Mouse (Mus musculus) erythroblast, embryonic 14.5 days (primary cell): ENCODE measurements around the gene Cybb. TPM values are rescaled to one million over a fixed set of nuclear protein-coding genes. Genes with fewer than 3 reads are reported as not detected.
"Not testable (repeated sequence)": the region's sequence is repeated elsewhere in the genome, so short reads cannot be mapped to it uniquely, and the experiment has no call there.

Experiments
- H3K27me3 ChIP-seq: 2 replicates; pipeline ENCODE4 v1.6.1; 2012; ENCODE audit warnings: inconsistent platforms; ENCODE audit not compliant: control insufficient read depth
- H3K36me3 ChIP-seq: 2 replicates; pipeline ENCODE4 v1.6.1; 2012; ENCODE audit warnings: mild to moderate bottlenecking, inconsistent platforms; ENCODE audit not compliant: control insufficient read depth
- H3K4me1 ChIP-seq: 2 replicates; pipeline ENCODE4 v1.6.1; 2012; ENCODE audit warnings: inconsistent platforms; ENCODE audit not compliant: control insufficient read depth
- H3K4me3 ChIP-seq: replicated peaks from 2 replicates; pipeline ENCODE3; 2012; ENCODE audit warnings: moderate library complexity, mild to moderate bottlenecking, inconsistent platforms
- H3K9me3 ChIP-seq: 2 replicates; pipeline ENCODE4 v1.6.1; 2012; ENCODE audit warnings: low read length, inconsistent platforms, mixed read lengths; ENCODE audit not compliant: control insufficient read depth
- GATA1 ChIP-seq: IDR thresholded peaks from 2 replicates; pipeline ENCODE4 v1.6.1; 2012; ENCODE audit warnings: low read length, inconsistent platforms, mixed read lengths
- TAL1 ChIP-seq: IDR thresholded peaks from 3 replicates; pipeline ENCODE4 v1.6.1; 2012; ENCODE audit warnings: low read length, inconsistent platforms, mixed read lengths
- polyA plus RNA-seq: library from polyadenylated mRNA; stranded (reverse); fragments of >175 nt; gene quantifications from 2 replicates; pipeline ENCODE4 v1.2.3, GENCODE M21; 2012

The Cybb gene
- polyA plus RNA-seq, result not detected in 2 replicates

DNA sequence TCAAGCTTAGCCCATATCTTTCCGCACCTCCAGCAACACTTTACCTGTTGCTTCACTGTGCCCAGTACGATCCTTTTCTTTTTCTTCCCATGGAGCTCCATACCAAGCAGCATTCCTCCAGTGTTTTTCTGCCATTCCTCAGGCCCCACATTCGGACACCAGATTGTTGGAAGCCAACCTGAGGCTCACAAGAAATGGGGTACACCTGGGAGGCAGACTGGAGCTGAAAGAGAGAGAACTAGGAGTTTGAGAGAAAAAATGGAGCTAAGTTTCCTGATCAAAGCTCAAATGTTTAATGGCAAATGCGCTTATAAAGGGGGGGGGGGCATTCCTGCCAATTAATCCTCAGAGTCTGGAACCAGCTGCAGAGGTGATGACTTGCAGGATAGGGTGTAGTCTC lies at the start of gene Cybb:
Cybb (minus strand) TSS at position 101 of the 400 bp plus-strand sequence.
- TF ChIP-seq TAL1 (no peak), GATA1 (no peak)
- Histone ChIP-seq H3K36me3 (no peaks in the 10 kb centered on the region), H3K9me3 (no peaks in the 10 kb centered on the region), H3K4me3 (no peak within 1 kb of the TSS), H3K4me1 (no peaks in the 10 kb centered on the region), H3K27me3 (no peaks in the 10 kb centered on the region)

DNA sequence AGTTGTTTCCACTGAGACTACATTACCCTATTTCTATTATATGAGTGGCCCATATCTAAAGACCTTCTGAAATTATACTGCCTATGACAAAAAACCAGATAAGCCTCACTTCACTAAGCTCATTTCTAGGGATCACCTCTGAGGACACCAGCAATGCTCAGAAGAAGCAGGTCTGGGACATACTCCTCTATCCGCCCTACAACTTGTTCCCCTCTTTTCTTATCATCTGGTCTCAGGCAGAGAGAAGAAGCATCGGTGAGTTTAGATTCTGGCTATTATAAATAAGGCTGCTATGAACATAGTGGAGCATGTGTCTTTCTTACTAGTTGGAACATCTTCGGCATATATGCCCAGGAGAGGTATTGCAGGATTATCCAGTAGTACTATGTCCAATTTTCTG lies 49.3 kb upstream of the Cybb start:
- H3K27me3 ChIP-seq, result no peaks in the 10 kb centered on the region
- no peaks in the 10 kb centered on the region for H3K4me1 ChIP-seq
- H3K36me3 ChIP-seq, result no peaks in the 10 kb centered on the region
- H3K4me3 ChIP-seq, result no peak overlapping the region
- H3K9me3 ChIP-seq, result no peaks in the 10 kb centered on the region
- TF ChIP-seq GATA1, result no peak
- TF ChIP-seq TAL1, result no peak

GRCm38 (mm10) chrX:9519969-9520368 lies 32.4 kb upstream of the Cybb start:
- not testable (repeated sequence) for H3K4me3 ChIP-seq, H3K27me3 ChIP-seq, H3K36me3 ChIP-seq, H3K9me3 ChIP-seq, H3K4me1 ChIP-seq

- H3K27me3 ChIP-seq, H3K36me3 ChIP-seq, H3K9me3 ChIP-seq, H3K4me3 ChIP-seq, H3K4me1 ChIP-seq: not testable (repeated sequence)
Observed at GRCm38 (mm10) chrX:9517531-9517930, 30.0 kb upstream of the Cybb start.

- H3K4me3 ChIP-seq, H3K36me3 ChIP-seq, H3K9me3 ChIP-seq, H3K4me1 ChIP-seq, H3K27me3 ChIP-seq: not testable (repeated sequence)
Observed at GRCm38 (mm10) chrX:9475036-9475435, 12.5 kb downstream of the Cybb start.

- no peak for TF ChIP-seq GATA1
- TF ChIP-seq TAL1, result no peak
- H3K27me3 ChIP-seq, result no peaks in the 10 kb centered on the region
- H3K36me3 ChIP-seq, result no peaks in the 10 kb centered on the region
- H3K9me3 ChIP-seq, result no peaks in the 10 kb centered on the region
- H3K4me1 ChIP-seq, result no peaks in the 10 kb centered on the region
- H3K4me3 ChIP-seq, result no peak overlapping the region
Observed at GRCm38 (mm10) chrX:9474440-9474839, 13.1 kb downstream of the Cybb start.

DNA sequence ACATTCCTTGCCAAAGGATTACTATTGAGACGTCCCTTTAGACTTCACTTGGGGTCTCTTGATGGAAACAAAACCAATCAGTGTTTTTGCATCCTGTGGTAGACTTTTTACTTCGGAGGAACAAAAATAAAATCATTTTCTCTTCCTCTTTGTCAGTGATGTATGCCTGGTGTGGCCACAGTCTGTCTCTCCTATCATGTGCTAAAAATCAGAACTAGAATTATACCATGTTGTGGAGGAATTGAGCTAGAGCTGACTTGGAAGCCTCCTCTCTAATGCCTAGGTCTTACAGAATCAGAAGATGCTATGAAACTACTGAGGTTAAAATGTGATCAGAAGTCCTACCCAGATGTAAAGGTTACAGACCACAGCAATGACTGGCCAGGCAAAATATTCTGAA lies 13.8 kb downstream of the Cybb start:
- H3K4me3 ChIP-seq, result no peak overlapping the region
- no peaks in the 10 kb centered on the region for H3K36me3 ChIP-seq
- no peaks in the 10 kb centered on the region for H3K9me3 ChIP-seq
- no peaks in the 10 kb centered on the region for H3K4me1 ChIP-seq
- TF ChIP-seq TAL1, result no peak
- TF ChIP-seq GATA1, result no peak
- no peaks in the 10 kb centered on the region for H3K27me3 ChIP-seq

- H3K4me3 ChIP-seq, result no peak overlapping the region
- TF ChIP-seq TAL1, result no peak
- no peak for TF ChIP-seq GATA1
- no peaks in the 10 kb centered on the region for H3K36me3 ChIP-seq
- H3K4me1 ChIP-seq, result no peaks in the 10 kb centered on the region
- H3K9me3 ChIP-seq, result no peaks in the 10 kb centered on the region
- H3K27me3 ChIP-seq, result no peaks in the 10 kb centered on the region
Observed at GRCm38 (mm10) chrX:9470811-9471388, 16.7 kb downstream of the Cybb start.

DNA sequence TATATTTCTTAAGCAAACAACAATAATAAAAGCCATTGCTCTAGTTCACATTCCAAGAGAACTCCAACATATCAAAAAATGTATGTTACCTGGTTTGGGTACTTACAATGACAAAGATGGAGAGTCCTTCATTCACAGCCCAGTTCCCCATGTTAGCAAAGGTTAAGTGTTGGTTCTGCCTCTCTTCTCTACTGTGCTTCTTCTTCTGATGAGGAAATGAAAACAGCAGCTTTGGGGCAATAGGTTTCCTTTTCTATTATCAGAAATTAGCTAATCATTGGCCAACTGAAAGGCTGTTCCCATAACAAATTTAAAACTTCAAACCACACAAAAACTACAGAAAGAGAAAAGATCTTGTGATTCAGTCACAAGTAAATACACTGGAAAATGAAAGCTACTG lies 18.5 kb downstream of the Cybb start:
- TF ChIP-seq GATA1 (no peak), TAL1 (no peak)
- H3K4me3 ChIP-seq, result no peak overlapping the region
- no peaks in the 10 kb centered on the region for H3K4me1 ChIP-seq
- H3K27me3 ChIP-seq, result no peaks in the 10 kb centered on the region
- H3K36me3 ChIP-seq, result no peaks in the 10 kb centered on the region
- H3K9me3 ChIP-seq, result no peaks in the 10 kb centered on the region

DNA sequence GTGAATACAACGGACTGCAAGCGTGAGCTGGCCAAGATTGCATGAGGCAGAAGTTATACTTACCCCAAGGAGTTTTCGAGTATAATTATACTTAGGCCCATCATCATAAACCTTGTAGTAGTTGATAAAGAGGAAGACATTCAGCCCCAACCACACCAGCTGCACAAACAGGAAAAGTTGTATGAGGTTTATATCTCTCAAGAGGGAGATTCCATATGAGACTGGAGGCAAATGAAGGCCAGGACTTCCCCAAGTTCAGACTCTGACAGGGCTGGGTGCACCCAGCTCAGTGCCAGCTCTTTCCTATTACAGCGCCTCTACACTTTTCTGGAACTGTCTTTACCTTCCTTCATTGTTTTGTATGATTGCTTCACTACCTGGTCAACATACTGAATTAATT lies 20.6 kb downstream of the Cybb start:
- no peak overlapping the region for H3K4me3 ChIP-seq
- TF ChIP-seq TAL1, result no peak
- no peak for TF ChIP-seq GATA1
- H3K9me3 ChIP-seq, result no peaks in the 10 kb centered on the region
- H3K4me1 ChIP-seq, result no peaks in the 10 kb centered on the region
- no peaks in the 10 kb centered on the region for H3K27me3 ChIP-seq
- no peaks in the 10 kb centered on the region for H3K36me3 ChIP-seq
